Mouse (Mus musculus) lung, postnatal 0 days (tissue): ENCODE data around the gene Vwa2.

ENCODE experiments used
- CTCF ChIP-seq: IDR thresholded peaks from 2 replicates; pipeline ENCODE4 v1.5.1; 2016; ENCODE audit warnings: antibody characterized with exemption, mild to moderate bottlenecking
- EP300 ChIP-seq: IDR thresholded peaks from 2 replicates; pipeline ENCODE4 v1.6.1; 2016; ENCODE audit warnings: antibody characterized with exemption, mild to moderate bottlenecking, control low read depth

DNA sequence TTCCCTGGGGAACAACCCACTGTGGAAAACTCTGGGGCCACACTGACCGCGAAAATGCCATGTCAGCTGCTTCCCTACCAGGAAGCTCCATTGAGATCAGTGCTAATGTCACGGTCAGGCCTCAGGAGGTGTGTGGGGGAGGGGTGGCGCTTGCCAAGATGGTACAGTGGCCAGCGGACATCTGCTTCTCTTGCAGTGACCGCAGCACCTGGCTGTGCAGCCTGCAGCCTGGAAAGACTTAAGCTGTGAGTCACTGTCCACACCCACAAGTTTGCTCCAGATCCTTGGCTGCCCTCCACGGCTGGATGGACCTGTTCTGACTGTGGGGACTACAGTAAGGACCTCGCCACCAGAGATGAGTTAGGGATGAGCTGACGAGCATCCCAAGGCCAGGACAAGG lies 65.8 kb downstream of the Vwa2 start:
- TF ChIP-seq CTCF = no peak
- TF ChIP-seq EP300 = no peak
